Mouse (Mus musculus): ENCODE measurements around the gene Obsl1.

GRCm38 (mm10) chr1:75518427-75518826, 12.2 kb upstream of the Obsl1 start:
- TF ChIP-seq POLR2A (IDR thresholded peaks at IDR 0.05; ENCODE audit: insufficient read depth, low read depth, low read length) = no peak
- no peak for TF ChIP-seq CTCF (IDR thresholded peaks at IDR 0.05)

All from heart, adult 2 months (tissue).